Mouse (Mus musculus) testis, postnatal 14 days (tissue): ENCODE data around the gene Slc45a3.

Experiments used
- DNase-seq: peaks from one replicate; pipeline ENCODE4 v3.0.0; 2021; ENCODE audit warnings: low spot score

Gene Slc45a3

DNA sequence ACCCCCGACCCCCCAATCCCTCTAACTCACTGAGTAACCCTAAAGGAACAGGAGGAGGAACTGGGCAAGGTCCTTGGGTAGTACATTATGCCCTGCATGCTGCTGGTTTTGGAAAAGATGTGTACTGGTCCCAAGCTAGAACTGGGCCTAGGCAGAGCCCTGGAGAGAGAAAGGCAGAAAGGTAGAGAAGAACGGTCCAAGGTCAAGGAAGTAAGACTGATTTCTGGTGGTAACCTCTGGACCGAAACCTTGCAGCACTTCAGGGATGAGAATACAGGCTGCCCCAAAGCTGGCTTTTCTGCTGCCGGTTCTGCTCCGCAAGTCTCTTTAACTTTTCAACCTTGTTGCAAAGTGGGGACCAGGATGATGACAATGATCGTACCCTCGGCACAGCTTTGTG is 1.8 kb downstream of the Slc45a3 start:
- no peak for DNase-seq

DNA sequence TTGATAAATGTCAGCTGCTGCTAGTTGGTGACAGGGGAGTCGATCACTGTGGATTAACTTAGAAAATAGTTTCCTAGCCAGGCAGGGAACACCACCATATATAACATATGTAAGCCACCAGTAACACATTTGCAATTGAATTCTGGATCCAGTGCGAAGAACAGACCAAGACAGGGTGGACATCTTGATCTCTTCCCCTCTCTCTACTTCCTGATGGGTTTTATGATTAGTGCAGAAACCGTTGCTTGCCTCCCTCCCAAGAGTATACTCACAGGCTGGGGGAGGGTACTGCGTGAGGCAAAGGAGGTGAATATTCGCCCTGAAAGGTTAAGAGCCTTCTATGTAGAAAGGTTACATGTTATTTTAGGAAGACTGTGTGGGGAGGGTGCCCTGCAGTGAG is 3.1 kb downstream of the Slc45a3 start:
- no peak for DNase-seq

DNA sequence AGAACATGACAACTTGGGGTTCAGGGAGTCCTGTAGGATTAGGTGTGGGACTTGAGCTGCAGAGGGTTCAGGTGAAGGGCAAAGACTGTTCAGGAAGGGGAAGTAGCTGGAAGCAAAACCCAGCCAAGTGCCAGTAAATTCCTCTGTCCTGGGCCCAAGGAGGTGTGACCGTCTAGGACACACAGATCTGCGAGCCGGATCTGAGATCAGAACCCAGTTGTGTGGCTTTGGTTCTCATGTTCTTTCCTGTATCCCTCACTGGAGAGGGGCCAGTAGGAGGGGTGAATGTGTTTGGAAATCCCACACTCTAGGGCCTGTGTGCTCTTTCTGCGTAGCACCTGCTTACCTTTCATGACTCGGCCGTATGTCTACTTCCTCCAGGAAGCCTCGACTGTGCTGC is 4.6 kb downstream of the Slc45a3 start:
- no peak for DNase-seq

DNA sequence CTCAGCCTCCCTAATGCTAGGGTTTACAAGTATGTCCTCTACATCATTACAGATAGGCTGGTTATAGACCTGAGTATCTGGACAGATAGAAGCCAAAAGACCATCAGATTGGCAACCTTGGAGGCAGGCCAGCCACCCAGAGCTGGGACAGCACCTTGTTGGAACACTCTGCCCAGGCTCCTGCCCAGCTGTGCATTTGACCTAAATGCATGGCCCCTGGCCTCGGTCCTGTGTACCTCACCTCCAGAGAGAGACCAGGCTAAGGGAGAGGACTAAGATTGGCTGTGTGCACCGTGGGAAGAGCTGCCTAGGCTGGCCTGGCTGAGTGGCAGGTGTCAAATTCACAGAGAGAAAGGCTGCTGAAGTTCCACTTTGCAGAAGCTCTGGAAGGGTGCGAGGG is 5.8 kb downstream of the Slc45a3 start:
- no peak for DNase-seq

DNA sequence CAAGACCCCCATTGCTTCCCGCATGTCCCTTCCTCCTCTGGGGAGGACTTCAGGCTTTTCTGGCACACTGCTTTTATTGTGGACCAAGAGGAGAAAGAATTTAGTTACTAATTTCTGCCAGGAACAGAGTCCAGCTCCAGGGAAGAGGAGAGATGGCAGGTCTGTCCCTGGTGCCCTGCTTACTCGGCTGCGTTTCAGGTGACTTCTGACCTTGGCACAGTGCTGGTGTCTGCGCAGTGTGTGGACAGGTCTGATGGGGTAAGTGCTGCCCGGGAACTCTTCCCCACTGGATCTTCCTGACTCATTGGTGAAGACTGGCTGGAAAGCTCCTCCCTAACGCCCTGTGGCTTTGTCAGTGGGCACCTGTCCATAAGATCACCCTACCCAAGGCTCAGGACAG is 6.2 kb downstream of the Slc45a3 start:
- no peak for DNase-seq

DNA sequence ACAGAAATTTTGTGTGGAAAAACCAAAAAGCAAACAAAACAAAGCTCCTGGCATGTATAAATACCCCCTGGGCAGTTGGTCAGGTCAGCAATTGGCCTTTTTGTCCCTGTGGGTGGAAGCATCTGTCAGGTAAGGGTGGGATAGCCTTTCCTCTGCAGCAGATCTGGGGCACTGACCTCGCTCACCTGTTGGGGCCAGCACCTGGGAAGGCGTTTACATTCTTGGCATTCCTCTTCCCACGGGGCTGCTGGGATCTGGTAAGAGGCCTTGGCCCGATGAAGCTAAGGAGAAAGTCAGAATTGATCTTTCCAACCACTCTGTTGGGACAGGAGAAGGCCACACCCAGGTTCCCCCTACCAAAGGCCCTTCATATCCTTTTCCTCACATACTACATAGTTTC is 7.1 kb downstream of the Slc45a3 start:
- DNase-seq, result no peak

DNA sequence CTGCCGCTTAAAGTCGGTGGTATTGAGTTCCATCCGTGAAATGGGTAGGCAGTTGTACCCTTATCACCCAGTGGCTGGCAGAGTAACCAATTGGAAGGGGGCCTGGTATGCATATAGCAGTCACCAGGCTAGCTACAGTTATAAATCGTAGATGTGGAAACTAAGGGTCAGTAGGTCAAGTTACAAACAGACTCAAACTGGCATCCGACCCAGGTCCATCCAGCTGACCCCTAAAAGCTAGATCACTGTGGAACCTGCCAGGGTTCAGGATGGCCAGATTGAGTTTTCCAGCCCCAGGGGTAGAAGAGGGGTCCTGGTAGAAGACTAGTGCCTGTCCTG is 7.5 kb downstream of the Slc45a3 start:
- no peak for DNase-seq

DNA sequence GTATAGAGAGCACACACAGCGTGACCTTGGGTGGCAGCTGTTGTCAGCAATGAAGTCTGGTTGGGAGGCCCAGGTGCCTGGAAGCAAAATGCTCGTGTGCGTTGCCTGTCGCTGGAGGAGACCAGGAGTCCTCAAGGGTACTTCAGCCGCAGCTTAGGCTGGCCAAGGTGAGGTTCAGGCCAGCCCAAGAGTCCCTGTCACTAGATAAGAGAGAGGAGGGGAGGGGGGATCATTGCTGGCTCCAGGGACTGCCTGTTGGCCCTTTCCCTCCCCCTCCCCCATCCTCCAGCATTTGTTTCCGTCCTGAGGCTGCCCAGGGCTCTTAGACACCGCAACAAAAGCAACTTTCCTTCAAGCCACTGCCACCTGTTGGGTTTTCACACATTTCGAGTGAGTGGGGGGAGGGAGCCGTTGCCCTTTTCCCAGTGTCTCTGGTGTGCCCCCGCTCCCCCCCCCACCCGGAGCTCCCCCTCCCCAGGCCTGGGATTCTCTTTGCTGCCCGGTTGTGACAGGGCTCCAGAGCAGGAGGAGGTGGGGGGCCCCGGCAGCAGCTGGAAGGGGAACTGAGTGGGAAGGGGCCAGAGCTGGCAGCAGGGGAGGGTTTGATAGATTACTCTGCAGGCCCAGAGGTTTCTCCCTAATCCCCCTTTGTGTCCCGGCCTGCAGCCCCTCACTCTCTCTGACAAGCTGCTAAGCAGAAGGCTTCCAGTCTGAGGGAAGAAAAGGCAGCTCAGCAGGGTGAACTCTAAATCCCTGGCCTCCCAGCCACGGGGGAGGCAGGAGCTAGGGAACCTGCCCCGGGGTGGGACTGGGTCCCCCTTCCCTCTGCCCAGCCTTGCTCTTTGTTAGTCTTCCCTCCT is 8.1 kb downstream of the Slc45a3 start:
- no peak for DNase-seq

DNA sequence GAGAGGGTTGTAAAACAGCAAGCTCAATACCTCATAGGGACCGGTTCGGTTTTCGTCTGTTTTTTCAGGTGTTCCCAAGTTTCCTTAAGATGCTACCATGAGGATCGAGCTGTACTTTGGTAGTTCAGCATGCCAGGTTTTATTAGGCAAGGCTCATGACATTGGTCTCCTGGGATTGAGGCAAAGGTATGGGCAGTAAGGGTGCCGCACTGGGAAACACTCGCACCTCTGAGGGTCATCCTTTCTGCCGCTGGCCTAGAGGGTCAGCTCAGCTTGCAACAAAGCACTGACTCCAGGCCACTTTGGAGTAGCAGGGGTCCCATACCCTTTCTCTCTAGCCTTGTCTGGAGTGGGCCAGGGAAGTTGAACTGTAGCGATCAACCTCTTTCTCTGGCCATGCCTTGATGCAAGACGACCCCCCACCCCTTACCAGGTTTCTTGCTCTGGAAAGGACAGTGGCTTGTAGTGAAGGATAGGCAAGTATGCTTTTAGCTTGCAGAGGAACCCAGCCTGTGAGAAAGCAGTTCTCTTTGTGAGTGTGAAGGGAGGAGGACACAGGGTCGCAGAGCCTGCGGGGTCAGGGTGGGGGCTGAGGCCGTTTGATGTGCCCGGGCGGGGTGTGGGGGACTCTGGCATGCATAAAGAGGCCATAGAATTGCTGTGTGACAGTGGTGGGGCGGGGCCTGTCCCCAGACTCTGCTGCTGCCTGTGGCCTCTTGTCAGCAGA is 9.2 kb downstream of the Slc45a3 start:
- no peak for DNase-seq

DNA sequence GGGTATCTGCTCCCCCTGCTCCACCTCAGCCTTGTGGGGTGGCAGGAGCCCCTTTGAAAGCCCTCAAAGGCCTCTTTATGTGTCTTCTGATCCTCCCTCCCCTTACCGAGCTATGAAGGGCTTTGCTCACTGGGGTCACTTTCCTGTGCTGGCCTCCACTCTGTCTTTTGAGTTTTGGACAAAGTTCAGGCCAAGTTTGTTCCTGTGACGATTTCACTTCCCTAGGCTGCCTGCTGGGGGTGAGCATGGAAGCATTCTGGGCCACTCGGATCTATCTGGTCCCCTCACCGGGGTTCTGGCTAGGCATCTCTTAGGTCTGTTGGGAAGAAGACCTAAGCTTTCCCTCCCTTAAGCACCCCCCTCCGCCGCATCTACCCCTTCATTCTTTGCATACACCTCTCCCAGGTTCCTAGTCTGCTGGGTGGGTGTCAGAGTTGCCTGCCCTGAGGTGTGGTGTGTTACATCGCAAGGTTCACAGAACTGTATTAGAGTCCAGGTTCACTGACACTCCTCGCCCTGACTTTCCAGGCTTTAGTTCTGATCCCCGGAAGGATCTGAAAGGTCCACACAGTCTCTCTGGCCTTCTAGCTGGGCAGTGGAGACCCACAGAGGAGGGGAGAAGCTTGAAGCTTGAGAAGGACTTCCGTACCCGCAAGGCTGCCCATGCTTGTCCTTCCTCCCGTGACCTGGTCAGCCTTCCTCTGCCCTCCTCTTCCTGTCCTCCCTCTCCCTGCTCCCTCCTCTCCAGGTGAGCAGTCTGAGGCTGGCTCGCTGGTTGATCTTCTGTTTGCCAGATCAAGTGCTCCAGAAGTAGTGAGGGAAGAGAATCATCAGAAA is 9.9 kb downstream of the Slc45a3 start:
- no peak for DNase-seq

DNA sequence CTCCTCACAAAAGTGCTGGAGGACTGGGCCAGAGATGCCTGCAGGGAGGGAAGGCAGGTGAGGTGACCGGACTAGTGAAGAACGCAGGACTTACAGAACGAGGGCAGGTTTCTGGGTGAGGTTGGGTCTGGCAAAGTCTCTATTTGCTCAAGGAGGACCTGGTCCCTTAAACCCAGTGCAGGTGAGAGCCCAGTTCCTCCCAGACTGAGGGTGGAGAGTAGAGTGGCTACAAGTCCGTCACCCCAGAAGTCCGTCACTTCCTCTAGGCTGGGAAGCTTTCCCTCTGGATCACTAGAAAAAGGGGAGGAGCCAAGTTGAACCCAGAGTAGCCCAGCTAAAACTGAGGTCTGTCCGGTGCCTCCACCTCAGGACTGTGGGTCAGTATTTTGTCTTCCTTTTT is 11.2 kb downstream of the Slc45a3 start:
- DNase-seq, result no peak

DNA sequence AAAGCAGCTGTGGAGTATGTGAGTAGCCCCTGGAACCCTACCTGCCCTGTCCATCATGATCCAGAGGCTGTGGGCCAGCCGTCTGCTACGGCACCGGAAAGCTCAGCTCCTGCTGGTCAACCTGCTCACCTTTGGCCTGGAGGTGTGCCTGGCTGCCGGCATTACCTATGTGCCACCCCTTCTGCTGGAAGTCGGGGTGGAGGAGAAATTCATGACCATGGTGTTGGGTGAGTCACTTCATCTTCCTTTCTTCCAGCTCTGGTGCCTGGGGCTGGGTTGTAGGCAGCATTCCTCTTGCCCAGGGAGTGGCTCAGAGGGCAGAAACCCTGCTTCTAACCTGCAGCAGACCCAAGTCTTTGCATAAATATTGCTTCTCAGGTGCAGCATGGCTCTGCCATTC is 14.1 kb downstream of the Slc45a3 start:
- DNase-seq, result no peak

DNA sequence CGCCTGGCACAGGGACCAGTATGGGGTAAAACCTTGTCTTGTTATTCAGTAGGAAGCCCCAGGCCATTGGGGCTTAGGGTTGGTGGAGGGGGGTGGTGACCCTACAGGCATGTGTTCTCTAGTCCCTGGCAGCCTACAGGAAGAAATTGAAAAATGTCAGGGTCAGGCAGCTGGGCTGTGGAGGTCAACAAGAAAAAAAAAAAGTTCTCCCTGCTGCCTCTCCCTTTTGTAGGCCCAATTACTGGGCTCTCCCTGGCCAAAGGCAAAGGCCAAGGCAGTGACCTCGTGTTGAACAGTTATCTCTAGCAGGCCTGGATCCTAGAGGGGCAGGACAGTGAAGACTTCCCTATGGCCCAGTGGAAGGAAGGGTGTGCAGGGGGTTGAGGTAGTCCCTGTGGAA is 17.7 kb downstream of the Slc45a3 start:
- peak; percentile 59 for DNase-seq

DNA sequence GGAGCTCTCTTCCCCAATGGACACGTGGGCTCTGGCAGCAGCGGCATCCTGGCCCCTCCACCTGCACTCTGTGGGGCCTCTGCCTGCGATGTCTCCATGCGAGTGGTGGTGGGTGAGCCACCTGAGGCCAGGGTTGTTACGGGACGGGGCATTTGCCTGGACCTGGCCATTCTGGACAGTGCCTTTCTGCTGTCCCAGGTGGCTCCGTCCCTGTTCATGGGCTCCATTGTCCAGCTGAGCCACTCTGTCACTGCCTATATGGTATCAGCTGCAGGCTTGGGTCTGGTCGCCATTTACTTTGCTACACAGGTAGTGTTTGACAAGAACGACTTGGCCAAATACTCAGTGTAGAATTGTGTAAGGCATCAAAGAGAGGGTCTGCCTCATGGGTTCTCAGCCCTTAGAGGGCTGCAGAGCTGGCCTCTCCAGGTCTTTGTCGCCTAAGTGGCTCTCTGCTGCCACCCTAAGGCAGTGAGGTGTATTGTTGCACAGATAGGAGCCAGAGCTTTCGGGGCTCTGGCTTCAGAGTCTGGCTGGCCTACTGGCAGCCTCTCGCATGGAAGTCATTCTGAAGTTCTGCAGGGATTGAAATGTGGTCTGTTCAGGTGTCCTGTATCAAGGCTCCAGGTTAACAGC is 18.7 kb downstream of the Slc45a3 start:
- peak; percentile 52 for DNase-seq

DNA sequence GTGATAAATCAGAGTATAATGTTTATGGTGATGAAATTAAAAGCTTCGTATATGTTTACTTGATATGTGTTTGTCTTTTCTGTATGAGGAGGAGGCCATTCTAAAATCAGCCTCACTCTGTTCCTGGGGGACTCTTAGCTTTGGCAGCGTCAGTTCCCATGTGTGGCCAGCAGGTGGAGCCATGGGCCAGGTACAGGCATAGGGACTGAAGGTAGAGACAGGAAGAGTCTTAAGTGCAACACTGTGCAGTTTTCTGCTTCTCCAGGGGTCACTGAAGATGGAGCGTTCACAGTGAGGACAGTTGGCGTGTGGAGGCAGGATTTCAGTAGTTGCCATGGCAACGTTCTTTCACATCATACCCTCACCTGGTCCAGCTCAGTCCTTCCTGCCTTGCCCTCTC is 20.1 kb downstream of the Slc45a3 start:
- DNase-seq, result peak; percentile 72

DNA sequence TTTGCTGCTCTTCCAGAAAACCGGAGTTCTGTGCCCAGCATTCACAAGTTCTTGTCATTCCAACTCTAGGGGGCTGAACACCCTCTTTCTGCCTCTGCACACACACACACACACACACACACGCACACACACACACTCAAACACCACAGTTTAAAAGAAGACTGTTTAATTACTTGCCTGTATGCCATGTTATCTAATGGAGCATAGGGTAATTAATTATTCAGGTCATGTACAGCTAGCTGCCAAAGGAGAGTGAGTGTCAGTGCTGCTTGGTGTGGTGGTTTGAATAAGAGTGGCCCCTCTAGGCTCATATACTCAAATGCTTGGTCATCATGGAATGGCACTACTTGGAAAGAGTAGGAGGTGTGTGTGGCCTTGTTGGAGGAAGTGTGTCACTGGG is 21.0 kb downstream of the Slc45a3 start:
- DNase-seq, result no peak

DNA sequence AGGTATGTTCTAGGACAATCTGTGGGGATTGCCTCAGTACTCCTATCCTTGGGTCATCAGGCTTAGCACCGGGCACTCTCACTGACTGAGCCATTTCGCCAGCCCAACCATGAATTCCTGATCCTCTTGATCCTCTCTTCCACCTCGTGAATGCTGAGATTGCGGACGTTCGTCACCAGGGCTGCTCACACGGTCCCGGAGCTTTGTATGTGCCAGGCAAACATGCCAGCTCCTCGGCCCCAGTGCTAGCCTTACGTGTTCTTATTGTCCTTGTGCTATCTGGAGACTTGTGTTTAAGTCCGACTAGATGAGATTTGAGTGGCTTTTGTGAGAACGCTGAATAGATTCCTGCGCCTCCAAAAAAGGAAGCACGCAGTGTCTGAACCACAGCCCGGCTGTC is 24.7 kb downstream of the Slc45a3 start:
- no peak for DNase-seq

DNA sequence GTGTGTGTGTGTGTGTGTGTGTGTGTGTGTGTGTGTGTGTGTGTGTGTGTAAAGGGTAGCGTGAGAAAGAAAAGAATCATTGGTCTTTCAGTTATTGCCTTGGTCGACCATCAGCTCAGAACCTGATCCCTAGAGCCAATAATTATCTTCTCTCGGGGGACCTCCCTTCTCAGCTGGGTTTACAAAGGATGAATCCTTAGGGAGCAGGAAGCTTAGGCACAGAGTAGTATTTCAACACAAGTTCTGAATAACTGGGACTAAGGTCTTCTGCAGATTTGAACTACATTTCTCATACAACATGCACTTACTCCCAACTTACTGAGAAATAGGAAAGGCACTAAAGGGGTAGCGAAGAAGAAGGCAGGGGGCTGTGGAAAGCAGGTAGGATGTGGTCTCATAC is 26.7 kb downstream of the Slc45a3 start:
- DNase-seq, result no peak

DNA sequence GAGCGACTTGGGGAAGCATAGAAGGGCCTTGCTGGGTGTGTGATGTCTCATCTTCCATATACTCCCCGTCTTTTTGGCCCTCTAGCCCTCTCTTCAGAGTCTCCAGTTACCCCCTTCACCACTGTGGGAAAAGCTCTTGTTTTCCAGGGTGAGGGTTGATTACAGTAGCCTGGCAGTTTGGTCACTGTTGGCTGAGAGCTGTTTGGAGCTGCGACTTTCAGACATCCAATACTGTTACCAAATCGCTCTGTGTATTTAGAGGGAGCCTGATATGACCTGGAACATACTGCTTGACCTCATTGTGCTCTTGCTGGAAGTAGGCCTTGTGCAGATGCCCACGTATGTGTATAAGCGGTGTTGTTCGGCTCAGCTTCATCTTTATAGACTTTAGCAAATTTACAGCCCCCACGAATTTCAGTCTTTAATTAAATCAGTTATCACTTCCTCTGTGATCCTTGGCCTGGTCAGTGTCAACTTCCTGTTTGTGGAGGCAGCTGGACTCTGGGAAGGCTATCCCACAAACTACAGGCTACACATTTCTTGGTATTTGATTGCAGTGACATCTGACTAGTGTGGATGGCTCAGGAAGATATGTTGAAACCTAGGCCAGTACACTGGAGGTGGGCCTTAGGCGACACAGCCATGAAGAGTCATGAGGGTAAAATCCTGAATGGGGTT is 27.5 kb downstream of the Slc45a3 start:
- no peak for DNase-seq

DNA sequence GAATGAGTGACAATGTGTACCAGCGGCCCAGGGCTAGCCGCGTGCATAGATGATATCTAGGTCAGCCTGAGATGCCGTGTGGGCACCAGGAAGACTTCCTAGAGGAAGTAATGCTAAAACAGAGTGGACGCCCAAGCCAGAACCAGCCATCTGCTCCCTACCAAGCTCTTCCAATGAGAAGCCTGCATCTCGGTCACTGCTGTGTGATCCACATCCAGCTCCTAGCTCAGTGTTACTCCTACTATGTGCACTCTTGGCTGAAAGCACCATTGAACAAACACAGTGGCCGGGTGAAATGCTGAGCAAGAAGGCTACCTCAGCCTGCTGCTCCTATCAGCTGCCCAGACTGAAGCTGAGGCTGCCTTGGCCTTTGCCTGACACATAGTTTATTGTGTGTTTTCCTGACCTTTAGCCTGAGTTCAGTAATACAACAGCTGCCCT is 29.8 kb downstream of the Slc45a3 start:
- DNase-seq, result no peak

DNA sequence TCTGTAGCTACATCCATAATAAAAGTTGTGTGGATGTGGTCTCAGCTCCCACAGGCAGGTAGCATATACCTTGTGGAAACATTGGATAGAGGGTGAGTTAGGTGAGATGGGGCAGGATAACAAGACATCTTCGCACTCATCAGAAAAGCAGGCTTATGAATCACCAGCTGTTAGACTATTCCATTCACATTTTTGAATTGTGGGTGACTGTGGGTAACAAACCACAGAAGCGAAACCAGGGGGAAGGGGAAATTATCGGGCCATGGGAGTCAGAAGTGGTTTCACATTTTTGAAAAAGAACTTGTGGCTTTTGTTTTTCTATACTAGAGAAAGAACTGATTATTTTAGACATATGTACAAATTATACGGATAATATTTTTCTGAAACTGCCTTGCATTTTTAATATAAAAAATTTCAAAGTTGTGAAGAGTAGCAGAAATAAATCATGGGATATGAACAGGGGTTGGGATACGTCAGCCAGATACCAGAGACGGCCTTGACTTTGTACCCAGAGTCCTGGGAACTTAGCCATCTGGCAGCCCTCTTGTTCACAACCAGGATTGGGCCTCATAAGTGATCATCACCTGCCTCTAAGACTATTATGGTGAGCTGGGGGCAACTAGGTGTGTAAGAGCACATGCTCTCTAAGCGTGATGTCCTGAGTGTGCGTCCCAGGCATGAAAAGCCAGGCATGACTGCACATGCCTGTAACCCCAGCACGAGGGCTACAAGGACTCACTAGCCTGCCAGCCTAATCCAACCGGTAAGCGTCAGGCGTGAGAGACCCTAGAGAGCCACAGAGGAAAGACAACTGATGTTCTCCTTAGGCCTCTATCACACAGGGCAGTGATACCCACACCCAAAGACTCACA is 30.6 kb downstream of the Slc45a3 start:
- DNase-seq, result peak; percentile 55
